Mouse (Mus musculus): ENCODE data around the gene Gm3448.
"Not testable (repeated sequence)": the region's sequence is repeated elsewhere in the genome, so short reads cannot be mapped to it uniquely, and the experiment has no call there.

Gene Gm3448

GRCm38 (mm10) chr17:15031414-15031813, 9.9 kb downstream of the Gm3448 start:
- DNase-seq (ENCODE audit: low read depth) = not testable (repeated sequence)

GRCm38 (mm10) chr17:15025513-15025912, 15.8 kb downstream of the Gm3448 start:
- DNase-seq (ENCODE audit: low read depth) = not testable (repeated sequence)

GRCm38 (mm10) chr17:15024502-15025193, 16.7 kb downstream of the Gm3448 start:
- not testable (repeated sequence) for DNase-seq (ENCODE audit: low read depth)

- not testable (repeated sequence) for DNase-seq (ENCODE audit: low read depth)
These were observed 17.4 kb downstream of the Gm3448 start for GRCm38 (mm10) chr17:15023878-15024492.

GRCm38 (mm10) chr17:15021503-15022220, 19.7 kb downstream of the Gm3448 start:
- DNase-seq (ENCODE audit: low read depth) = not testable (repeated sequence)

- DNase-seq (ENCODE audit: low read depth) = not testable (repeated sequence)
These were observed 31.5 kb downstream of the Gm3448 start, which contains the start of gene Gm3435 for GRCm38 (mm10) chr17:15009706-15010413. Gene Gm3435, plus strand, starts transcription at chr17:15010176.

GRCm38 (mm10) chr17:15009088-15009487, 32.2 kb downstream of the Gm3448 start:
- not testable (repeated sequence) for DNase-seq (ENCODE audit: low read depth)

GRCm38 (mm10) chr17:15000047-15000446, 41.3 kb downstream of the Gm3448 start:
- not testable (repeated sequence) for DNase-seq (ENCODE audit: low read depth)

- not testable (repeated sequence) for DNase-seq (ENCODE audit: low read depth)
These were observed 47.2 kb downstream of the Gm3448 start for GRCm38 (mm10) chr17:14994140-14994539.

- DNase-seq (ENCODE audit: low read depth) = not testable (repeated sequence)
These were observed 48.1 kb downstream of the Gm3448 start for GRCm38 (mm10) chr17:14993139-14993832.

GRCm38 (mm10) chr17:14992522-14993138, 48.7 kb downstream of the Gm3448 start:
- DNase-seq (ENCODE audit: low read depth) = not testable (repeated sequence)

GRCm38 (mm10) chr17:14990116-14990702, 51.1 kb downstream of the Gm3448 start:
- DNase-seq (ENCODE audit: low read depth) = not testable (repeated sequence)

GRCm38 (mm10) chr17:14978362-14979038, 62.8 kb downstream of the Gm3448 start, which contains the start of the genes 9030025P20Rik and Gm3417:
Gene 9030025P20Rik, plus strand, starts transcription at chr17:14978468.
Gene Gm3417, minus strand, starts transcription at chr17:14978790.
- DNase-seq (ENCODE audit: low read depth) = not testable (repeated sequence)

- DNase-seq (ENCODE audit: low read depth) = not testable (repeated sequence)
These were observed 63.5 kb downstream of the Gm3448 start for GRCm38 (mm10) chr17:14977718-14978361.

GRCm38 (mm10) chr17:14968373-14968913, 72.9 kb downstream of the Gm3448 start:
- DNase-seq (ENCODE audit: low read depth) = not testable (repeated sequence)

- not testable (repeated sequence) for DNase-seq (ENCODE audit: low read depth)
These were observed 79.7 kb downstream of the Gm3448 start for GRCm38 (mm10) chr17:14961557-14962154.

GRCm38 (mm10) chr17:14960951-14961556, 80.3 kb downstream of the Gm3448 start, which contains the start of gene Phf10:
Gene Phf10, minus strand, starts transcription at chr17:14961273.
- peak; percentile 49 for DNase-seq (ENCODE audit: low read depth)

GRCm38 (mm10) chr17:14960520-14960919, 80.8 kb downstream of the Gm3448 start:
- DNase-seq (ENCODE audit: low read depth) = peak; percentile 38

Data from naive thymus-derived CD4-positive, alpha-beta T cell, adult 2 months (primary cell).